Mouse (Mus musculus) midbrain, embryonic 11.5 days (tissue): ENCODE measurements around the gene Gpsm2. TPM values are rescaled to one million over a fixed set of nuclear protein-coding genes. Genes with fewer than 3 reads are reported as not detected.

ENCODE experiments used
- polyA plus RNA-seq: library from polyadenylated mRNA; unstranded; fragments of >200 nt; fragmentation: Nextera tagmentation; extraction: Ambion mirVana; gene quantifications from 2 replicates; pipeline ENCODE4 v1.2.1, GENCODE M21; 2014

The Gpsm2 gene
- polyA plus RNA-seq, 1 experiment from 2014 or later = 119 TPM

Other genes with a start within 250 kb of the Gpsm2 start
- gene 1700013F07Rik, start 188.2 kb downstream of the Gpsm2 start, polyA plus RNA-seq = 0.51 and 0.72 TPM in 2 replicates
- 2.7 and 2.9 TPM in 2 replicates for gene 5330417C22Rik, start 185.8 kb downstream of the Gpsm2 start, polyA plus RNA-seq
- 57.2 and 66.8 TPM in 2 replicates for gene Tmem167b, start 159.8 kb downstream of the Gpsm2 start, polyA plus RNA-seq
- gene Taf13, start 150.6 kb downstream of the Gpsm2 start, polyA plus RNA-seq = 89.4 and 90.8 TPM in 2 replicates
- gene Wdr47, start 131.0 kb downstream of the Gpsm2 start, polyA plus RNA-seq = 50.0 and 52.0 TPM in 2 replicates
- gene Clcc1, start 68.4 kb downstream of the Gpsm2 start, polyA plus RNA-seq = 64.0 and 76.2 TPM in 2 replicates
- gene Aknad1, start 17.3 kb upstream of the Gpsm2 start, polyA plus RNA-seq = not detected in 2 replicates
- gene Stxbp3, start 118.2 kb upstream of the Gpsm2 start, polyA plus RNA-seq = 23.7 and 25.7 TPM in 2 replicates
- 0.11 TPM in 1 of 2 replicates, not detected in the other for gene Fndc7, start 167.7 kb upstream of the Gpsm2 start, polyA plus RNA-seq
- 61.1 and 74.3 TPM in 2 replicates for gene Prpf38b, start 189.4 kb upstream of the Gpsm2 start, polyA plus RNA-seq
- 0.54 and 0.56 TPM in 2 replicates for gene Henmt1, start 217.6 kb upstream of the Gpsm2 start, polyA plus RNA-seq
- gene Gm9857, start 218.1 kb upstream of the Gpsm2 start, polyA plus RNA-seq = not detected in 2 replicates